Mouse (Mus musculus) ZHBTc4 (cell line): Measurements from ENCODE around the gene Gm7173.
A peak's percentile ranks its signal among the peaks of the same experiment; 100 is the strongest.

Experiments
- DNase-seq: peaks from one replicate; pipeline ENCODE4 v3.0.0-alpha.2; 2011; ENCODE audit warnings: low read depth, low spot score

Gene Gm7173

GRCm38 (mm10) chrX:79516977-79517645, at the start of gene Gm7173:
TSS of gene Gm7173 (minus strand) at chrX:79517285.
- peak; percentile 48 for DNase-seq

- DNase-seq, result no peak
Observed at GRCm38 (mm10) chrX:79517646-79518016, 546 bp upstream of the Gm7173 start.

DNA sequence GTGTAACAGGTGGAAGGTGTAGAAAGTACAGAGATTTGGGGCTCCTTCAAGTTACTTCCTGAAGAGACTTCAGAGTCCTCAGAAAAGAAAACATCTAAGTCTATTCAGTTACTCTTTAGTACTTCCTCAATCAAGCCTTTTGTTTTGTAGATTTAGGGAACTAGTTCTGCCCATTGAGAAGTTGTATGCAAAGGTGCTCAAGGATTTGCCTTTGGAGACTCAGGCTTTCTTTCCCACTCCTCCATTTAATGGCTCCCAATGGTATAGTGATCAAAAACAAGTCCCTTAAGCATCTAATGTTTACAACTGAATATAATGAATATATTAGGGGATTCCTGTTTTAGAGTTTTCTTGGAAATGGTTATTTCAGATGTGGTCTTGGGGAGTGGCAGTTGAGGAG, 200.3 kb downstream of the Gm7173 start:
- DNase-seq, result peak; percentile 32
